Mouse (Mus musculus) forebrain, embryonic 12.5 days (tissue): ENCODE results near the gene Gm28305. TPM values are rescaled to one million over a fixed set of nuclear protein-coding genes. Genes with fewer than 3 reads are reported as not detected.
A peak's percentile ranks its signal among the peaks of the same experiment; 100 is the strongest.

ENCODE experiments used
- ATAC-seq: fragments of 200-750 bp; cut with Nextera tagmentation; 2 replicates; pipeline ENCODE4 v1.8.0; 2017; ENCODE audit warnings: moderate TSS enrichment; ENCODE audit not compliant: low FRiP score
- H3K27ac ChIP-seq: fragments of 300-500 bp; sonication (generic); 2 replicates; pipeline ENCODE4 v1.5.1; 2016; ENCODE audit warnings: mild to moderate bottlenecking
- H3K27me3 ChIP-seq: fragments of 300-500 bp; sonication (generic); 2 replicates; pipeline ENCODE4 v1.6.1; 2016; ENCODE audit warnings: mild to moderate bottlenecking
- H3K36me3 ChIP-seq: fragments of 300-500 bp; sonication (generic); replicated peaks from 2 replicates; pipeline ENCODE4 v1.6.1; 2016; ENCODE audit warnings: mild to moderate bottlenecking
- H3K4me1 ChIP-seq: fragments of 300-500 bp; sonication (generic); 2 replicates; pipeline ENCODE4 v1.6.1; 2016
- H3K4me2 ChIP-seq: fragments of 300-500 bp; sonication (generic); 2 replicates; pipeline ENCODE4 v1.6.1; 2016; ENCODE audit warnings: mild to moderate bottlenecking, moderate library complexity
- H3K4me3 ChIP-seq: fragments of 300-500 bp; sonication (generic); replicated peaks from 2 replicates; pipeline ENCODE4 v1.5.1; 2016; ENCODE audit warnings: mild to moderate bottlenecking
- H3K9ac ChIP-seq: fragments of 300-500 bp; sonication (generic); 2 replicates; pipeline ENCODE4 v1.6.1; 2016; ENCODE audit warnings: mild to moderate bottlenecking
- H3K9me3 ChIP-seq: fragments of 300-500 bp; sonication (generic); 2 replicates; pipeline ENCODE4 v1.6.1; 2016
- WGBS: fragments of 180-500 bp; shearing (Covaris S2); methylation state at CpG from one replicate; pipeline ENCODE4 v1.1.7; 2016; 5-methylcytosine and 5-hydroxymethylcytosine counted together
- polyA plus RNA-seq: library from polyadenylated mRNA; unstranded; fragments of >200 nt; fragmentation: Nextera tagmentation; extraction: Ambion mirVana; gene quantifications from 2 replicates; pipeline ENCODE4 v1.2.1, GENCODE M21; 2016

The Gm28305 gene
- polyA plus RNA-seq, 1 experiment from 2014 or later: not detected

DNA sequence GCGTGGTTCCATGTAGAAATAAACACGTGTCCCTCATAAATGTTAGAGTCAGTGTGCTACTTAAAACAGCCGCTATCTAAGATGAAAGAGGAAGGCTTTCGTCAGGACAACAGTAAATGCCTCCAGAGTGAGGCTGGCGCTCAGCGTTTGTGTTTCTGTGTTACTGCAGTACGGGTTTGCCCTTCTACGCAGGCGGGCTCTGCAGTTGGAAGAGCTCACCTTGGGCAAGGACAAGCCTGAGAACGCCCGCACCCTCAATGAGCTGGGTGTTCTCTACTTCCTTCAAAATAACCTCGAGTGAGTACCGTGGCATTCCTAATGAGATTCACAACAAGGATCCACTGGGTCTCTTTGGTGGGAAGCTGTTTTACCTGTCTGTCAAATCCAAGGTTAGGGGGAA is 2.2 kb upstream of the Gm28305 start:
- 91% methylated on average over 13 of the region's 13 CpGs for WGBS
- no peak overlapping the region for H3K27ac ChIP-seq
- no peak overlapping the region for H3K9ac ChIP-seq
- H3K4me2 ChIP-seq: no peak overlapping the region
- no peak for ATAC-seq
- H3K9me3 ChIP-seq: no peaks in the 10 kb centered on the region
- H3K4me3 ChIP-seq: no peak overlapping the region
- H3K4me1 ChIP-seq: no peaks in the 10 kb centered on the region
- H3K36me3 ChIP-seq: peaks cover 14% of the 10 kb centered on the region
- H3K27me3 ChIP-seq: no peaks in the 10 kb centered on the region

DNA sequence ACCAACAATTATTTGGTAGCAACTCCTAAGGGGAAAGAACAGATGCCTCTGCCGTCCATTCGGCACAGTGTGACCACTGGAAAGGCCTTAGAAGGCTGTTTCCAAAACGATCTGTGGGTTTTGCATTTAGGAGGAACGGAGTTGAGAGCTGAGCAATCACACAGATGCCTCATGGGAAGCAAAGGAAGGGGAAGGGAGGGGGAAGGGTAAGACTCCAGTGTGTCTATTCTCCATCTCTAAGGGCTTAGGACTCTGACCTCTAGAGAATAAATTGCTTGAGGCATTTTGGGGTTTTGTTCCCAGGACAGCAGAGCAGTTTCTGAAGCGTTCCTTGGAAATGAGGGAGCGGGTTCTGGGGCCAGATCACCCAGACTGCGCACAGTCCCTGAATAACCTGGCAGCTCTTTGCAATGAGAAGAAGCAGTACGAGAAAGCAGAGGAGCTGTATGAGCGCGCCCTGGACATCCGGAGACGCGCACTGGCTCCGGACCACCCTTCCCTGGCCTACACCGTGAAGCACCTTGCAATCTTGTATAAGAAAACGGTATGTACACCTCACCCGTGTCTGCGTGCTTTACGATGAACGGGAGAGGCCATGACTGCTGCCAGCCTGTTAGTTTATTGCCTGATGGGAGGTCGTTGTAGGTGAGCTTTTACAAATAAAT is 1.3 kb upstream of the Gm28305 start:
- Histone ChIP-seq H3K36me3 (peaks cover 14% of the 10 kb centered on the region), H3K4me2 (no peak overlapping the region), H3K4me1 (no peaks in the 10 kb centered on the region), H3K27me3 (no peaks in the 10 kb centered on the region), H3K9ac (no peak overlapping the region), H3K9me3 (no peaks in the 10 kb centered on the region), H3K27ac (no peak overlapping the region), H3K4me3 (no peak overlapping the region)
- 91% methylated on average over 21 of the region's 21 CpGs for WGBS
- ATAC-seq: no peak

DNA sequence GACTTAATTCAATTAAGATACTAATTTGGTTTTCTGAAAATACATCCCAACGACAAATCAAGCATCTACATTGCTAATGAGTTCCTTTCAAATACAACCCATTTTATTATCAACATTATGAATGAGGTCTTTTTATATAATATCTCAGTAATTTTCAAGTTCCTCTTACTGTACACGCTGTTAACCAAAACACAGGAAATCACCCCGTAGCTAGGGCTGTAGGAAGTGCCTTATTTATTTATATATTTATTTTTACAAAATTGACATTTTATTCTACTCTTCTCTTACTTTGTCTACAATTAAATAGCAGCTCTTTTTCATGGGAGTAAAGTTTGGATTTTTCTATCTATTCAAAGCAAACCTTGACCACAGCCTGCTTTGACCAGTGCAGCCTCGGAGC is 720 bp upstream of the Gm28305 start:
- Histone ChIP-seq H3K9me3 (no peaks in the 10 kb centered on the region), H3K36me3 (peaks cover 17% of the 10 kb centered on the region), H3K27ac (no peak overlapping the region), H3K4me2 (no peak overlapping the region), H3K9ac (no peak overlapping the region), H3K4me3 (no peak overlapping the region), H3K27me3 (no peaks in the 10 kb centered on the region), H3K4me1 (no peaks in the 10 kb centered on the region)
- 89% methylated on average over 4 of the region's 4 CpGs for WGBS
- ATAC-seq: no peak

GRCm38 (mm10) chr9:104043676-104044075 is 3.2 kb downstream of the Gm28305 start:
- Histone ChIP-seq H3K4me1 (no peaks in the 10 kb centered on the region), H3K9ac (no peak overlapping the region), H3K27ac (no peak overlapping the region), H3K4me3 (no peak overlapping the region), H3K27me3 (no peaks in the 10 kb centered on the region), H3K9me3 (no peaks in the 10 kb centered on the region), H3K36me3 (peaks cover 39% of the 10 kb centered on the region), H3K4me2 (no peak overlapping the region)
- ATAC-seq: no peak
- WGBS: 89% methylated on average over 4 of the region's 4 CpGs

- H3K36me3 ChIP-seq: peaks cover 91% of the 10 kb centered on the region
- H3K4me3 ChIP-seq: no peak overlapping the region
- no peak overlapping the region for H3K9ac ChIP-seq
- H3K4me1 ChIP-seq: no peaks in the 10 kb centered on the region
- no peaks in the 10 kb centered on the region for H3K9me3 ChIP-seq
- 91% methylated on average over 6 of the region's 6 CpGs for WGBS
- no peaks in the 10 kb centered on the region for H3K27me3 ChIP-seq
- H3K4me2 ChIP-seq: no peak overlapping the region
- no peak for ATAC-seq
- no peak overlapping the region for H3K27ac ChIP-seq
Observed at GRCm38 (mm10) chr9:104051028-104051427, 10.6 kb downstream of the Gm28305 start.

GRCm38 (mm10) chr9:104062430-104063243 is 22.2 kb downstream of the Gm28305 start, which contains the start of gene Uba5:
Uba5 (minus strand) TSS chr9:104063134.
- H3K27me3 ChIP-seq: no peaks in the 10 kb centered on the region
- peak within 1 kb of the TSS; percentile 93 for H3K4me2 ChIP-seq
- H3K4me3 ChIP-seq: peak within 1 kb of the TSS; percentile 87
- under 1% methylated on average over 59 of the region's 59 CpGs for whole genome bisulfite sequencing
- H3K27ac ChIP-seq: peak within 1 kb of the TSS; percentile 48; the same call in 1 of the 2 replicates
- peaks cover 22% of the 10 kb centered on the region for H3K36me3 ChIP-seq
- H3K9me3 ChIP-seq: no peaks in the 10 kb centered on the region
- peak within 1 kb of the TSS; percentile 81 for H3K9ac ChIP-seq
- peak; percentile 81 for ATAC-seq
- H3K4me1 ChIP-seq: peaks cover 26% of the 10 kb centered on the region

DNA sequence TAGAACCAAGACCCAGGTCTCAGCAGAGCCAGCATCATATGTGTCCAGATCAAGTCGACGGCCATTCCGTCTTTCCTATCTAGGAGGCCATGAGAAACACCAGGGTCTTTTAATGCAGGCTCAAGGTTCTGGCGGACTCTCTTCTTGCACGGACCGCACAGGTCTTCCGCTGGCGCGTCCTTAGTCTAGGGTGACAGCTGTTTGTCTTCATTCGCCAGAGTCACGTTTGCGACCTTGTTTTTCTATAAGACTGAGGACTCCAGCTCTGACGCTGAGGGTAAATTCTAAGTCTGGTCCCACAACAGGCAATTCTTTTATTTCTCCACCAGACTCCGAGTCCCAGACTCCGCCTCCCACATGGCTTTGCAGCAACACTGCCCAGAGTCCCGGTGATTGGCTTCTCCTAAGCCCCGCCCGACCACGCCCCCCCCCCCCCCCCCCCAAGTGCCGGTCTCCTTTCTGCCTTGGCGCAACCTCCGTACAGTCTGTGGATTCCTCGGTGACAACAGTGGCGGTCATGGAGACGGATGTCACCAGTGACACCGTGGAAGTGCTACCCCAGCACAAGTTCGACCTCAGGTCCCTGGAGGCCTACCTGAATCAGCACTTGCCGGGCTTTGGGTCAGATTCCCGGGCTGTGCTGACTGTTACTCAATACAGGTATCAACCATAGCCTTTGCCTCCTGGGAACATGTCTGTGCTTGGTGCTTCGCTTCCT is 22.9 kb downstream of the Gm28305 start, which contains the start of gene Acad11:
Gene Acad11, plus strand, starts transcription at position 134 of the 718 bp plus-strand sequence.
- Histone ChIP-seq H3K4me3 (peak within 1 kb of the TSS; percentile 87), H3K36me3 (peaks cover 16% of the 10 kb centered on the region), H3K27ac (peak within 1 kb of the TSS; percentile 48; the same call in 1 of the 2 replicates), H3K4me1 (peaks cover 26% of the 10 kb centered on the region), H3K9ac (peak within 1 kb of the TSS; percentile 81), H3K9me3 (no peaks in the 10 kb centered on the region), H3K27me3 (no peaks in the 10 kb centered on the region), H3K4me2 (peak within 1 kb of the TSS; percentile 93)
- under 1% methylated on average over 24 of the region's 30 CpGs for WGBS
- ATAC-seq: peak; percentile 97

DNA sequence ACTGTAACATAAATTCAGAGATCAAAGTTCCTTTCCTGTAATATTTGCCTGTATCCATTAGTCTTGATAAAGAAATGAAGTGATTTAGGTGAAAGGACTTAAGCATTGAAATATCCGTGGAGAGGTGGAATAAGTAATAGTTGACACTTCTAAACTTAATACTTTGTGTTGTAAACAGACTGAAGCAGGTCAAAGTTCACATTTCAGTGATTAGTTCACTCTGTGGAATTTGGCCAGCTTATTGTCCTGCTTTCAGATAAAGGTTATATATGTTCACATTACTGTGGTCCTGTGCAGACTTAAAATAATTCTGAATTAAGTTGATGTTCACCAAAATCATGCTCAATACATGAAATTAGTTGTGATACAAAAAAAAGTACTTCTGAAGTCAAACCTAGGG is 24.1 kb downstream of the Gm28305 start:
- Histone ChIP-seq H3K4me1 (peaks cover 26% of the 10 kb centered on the region), H3K4me2 (no peak overlapping the region), H3K27ac (no peak overlapping the region), H3K4me3 (no peak overlapping the region), H3K36me3 (peaks cover 14% of the 10 kb centered on the region), H3K9ac (no peak overlapping the region), H3K9me3 (no peaks in the 10 kb centered on the region), H3K27me3 (no peaks in the 10 kb centered on the region)
- ATAC-seq: no peak
- WGBS: 26% methylated on average over 1 of the region's 1 CpGs

DNA sequence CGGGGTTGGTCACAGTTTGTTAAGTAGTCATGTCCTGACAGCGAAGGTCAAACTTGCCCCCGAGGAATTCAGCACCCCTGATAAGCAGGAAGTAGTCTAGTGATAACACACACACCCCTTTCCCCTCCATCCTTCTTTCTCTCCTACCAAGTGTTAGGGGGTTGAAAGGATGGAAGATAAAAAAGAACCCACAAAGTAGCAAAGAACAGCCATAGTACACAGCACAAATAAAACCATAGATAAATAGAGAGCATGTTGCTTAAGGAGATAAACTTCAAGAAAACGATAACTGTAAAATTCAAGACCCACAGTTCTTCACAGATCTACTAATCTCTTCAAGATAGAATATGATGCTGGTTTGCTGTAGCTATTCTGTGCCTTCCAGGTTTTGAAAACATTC is 29.8 kb downstream of the Gm28305 start:
- Histone ChIP-seq H3K9me3 (no peaks in the 10 kb centered on the region), H3K4me1 (no peaks in the 10 kb centered on the region), H3K27me3 (no peaks in the 10 kb centered on the region), H3K4me2 (no peak overlapping the region), H3K4me3 (no peak overlapping the region), H3K27ac (no peak overlapping the region), H3K9ac (no peak overlapping the region), H3K36me3 (no peaks in the 10 kb centered on the region)
- ATAC-seq: no peak
- WGBS: 85% methylated on average over 4 of the region's 4 CpGs

DNA sequence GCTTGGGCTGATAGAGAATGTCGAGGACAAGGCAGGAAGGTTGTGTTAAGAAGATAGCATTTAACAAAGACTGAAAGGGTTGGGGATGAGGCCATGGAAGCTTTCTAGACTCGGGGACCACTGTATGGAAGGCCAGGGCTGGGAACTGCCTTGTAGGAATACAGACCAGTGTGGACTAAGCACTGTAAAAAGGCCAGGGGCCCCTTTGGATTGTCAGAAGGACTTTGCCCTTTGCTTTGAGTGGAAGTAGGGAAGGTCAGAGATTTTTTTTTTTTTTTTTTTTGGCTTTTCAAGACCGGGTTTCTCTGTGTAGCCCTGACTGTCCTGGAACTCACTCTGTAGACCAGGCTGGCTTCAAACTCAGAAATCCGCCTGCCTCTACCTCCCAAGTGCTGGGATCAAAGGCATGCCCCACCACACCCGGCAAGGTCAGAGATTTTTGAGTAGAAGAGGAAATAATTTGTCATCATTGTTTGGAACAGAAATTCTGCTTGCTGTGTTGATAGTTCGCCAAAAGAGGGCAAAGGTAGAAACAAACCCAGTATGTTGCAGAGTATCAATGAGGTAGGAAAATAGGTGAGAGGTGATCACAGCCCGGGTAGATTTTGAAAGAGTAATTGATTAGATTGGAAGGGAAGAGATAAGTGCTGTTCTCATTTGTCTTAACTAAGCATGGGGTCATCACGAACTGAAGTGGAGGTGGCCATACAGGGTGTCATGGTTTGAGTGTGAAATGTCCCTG is 30.6 kb downstream of the Gm28305 start:
- ATAC-seq: no peak
- Histone ChIP-seq H3K27me3 (no peaks in the 10 kb centered on the region), H3K9ac (no peak overlapping the region), H3K4me1 (no peaks in the 10 kb centered on the region), H3K27ac (no peak overlapping the region), H3K4me3 (no peak overlapping the region), H3K9me3 (no peaks in the 10 kb centered on the region), H3K36me3 (no peaks in the 10 kb centered on the region), H3K4me2 (no peak overlapping the region)
- WGBS: 77% methylated on average over 8 of the region's 8 CpGs

DNA sequence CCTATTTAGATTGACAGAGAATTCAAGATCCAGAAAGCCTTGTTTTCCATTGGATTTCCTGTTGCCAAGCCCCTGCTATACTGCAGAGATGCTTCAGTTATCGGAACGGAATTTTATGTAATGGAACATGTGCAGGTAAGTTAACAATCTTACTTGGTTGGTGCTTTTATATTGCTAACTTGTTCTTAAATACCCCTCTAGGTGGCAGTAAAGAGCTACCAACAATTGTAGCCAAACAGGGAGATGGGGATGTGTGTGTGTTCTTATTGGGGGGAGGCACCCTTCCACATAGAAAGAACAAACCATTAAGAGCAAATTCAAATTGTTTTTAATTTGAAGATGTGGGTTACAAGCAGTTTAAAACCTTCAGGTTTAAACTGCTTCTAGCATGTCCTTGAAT is 35.3 kb downstream of the Gm28305 start:
- Histone ChIP-seq H3K27ac (no peak overlapping the region), H3K9me3 (no peaks in the 10 kb centered on the region), H3K9ac (no peak overlapping the region), H3K4me3 (no peak overlapping the region), H3K4me2 (no peak overlapping the region), H3K36me3 (0 out of 2 replicates have a peak, but pooled peaks cover 2% of the 10 kb centered on the region), H3K27me3 (no peaks in the 10 kb centered on the region), H3K4me1 (no peaks in the 10 kb centered on the region)
- WGBS: 70% methylated on average over 2 of the region's 2 CpGs
- no peak for ATAC-seq

DNA sequence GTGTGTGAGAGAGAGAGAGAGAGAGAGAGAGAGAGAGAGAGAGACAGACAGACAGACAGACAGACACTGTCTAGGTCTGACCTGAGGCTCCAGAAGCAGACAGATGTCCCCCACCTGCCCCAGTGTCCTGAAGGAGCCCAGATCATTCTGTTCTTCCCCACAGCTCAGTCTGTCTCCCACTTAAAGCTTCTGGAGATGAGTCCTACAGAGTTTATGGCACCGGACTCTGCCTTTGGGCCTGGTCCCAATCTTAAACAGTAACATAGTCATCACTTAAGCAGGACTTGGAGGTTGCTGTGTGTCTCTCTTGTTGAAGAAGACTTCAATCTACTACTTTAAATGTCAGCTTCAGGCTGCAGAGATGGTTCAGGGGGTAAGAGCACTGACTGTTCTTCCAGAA is 38.3 kb downstream of the Gm28305 start:
- no peak overlapping the region for H3K4me3 ChIP-seq
- no peak overlapping the region for H3K27ac ChIP-seq
- no peaks in the 10 kb centered on the region for H3K9me3 ChIP-seq
- H3K27me3 ChIP-seq: no peaks in the 10 kb centered on the region
- WGBS: 96% methylated on average over 1 of the region's 1 CpGs
- H3K4me2 ChIP-seq: no peak overlapping the region
- no peak overlapping the region for H3K9ac ChIP-seq
- 0 out of 2 replicates have a peak, but pooled peaks cover 2% of the 10 kb centered on the region for H3K36me3 ChIP-seq
- no peak for ATAC-seq
- H3K4me1 ChIP-seq: no peaks in the 10 kb centered on the region
